Mouse (Mus musculus) neural tube, embryonic 13.5 days (tissue): Measurements from ENCODE around the gene Cdc42ep4. TPM values are rescaled to one million over a fixed set of nuclear protein-coding genes. Genes with fewer than 3 reads are reported as not detected.

Source experiments
- ATAC-seq: fragments of 200-750 bp; cut with Nextera tagmentation; 2 replicates; pipeline ENCODE4 v1.8.0; 2017; ENCODE audit warnings: low read depth, mild to moderate bottlenecking, moderate TSS enrichment, moderate library complexity
- H3K27ac ChIP-seq: fragments of 300-500 bp; sonication (generic); replicated peaks from 2 replicates; pipeline ENCODE4 v1.5.1; 2015; ENCODE audit warnings: moderate library complexity, mild to moderate bottlenecking, inconsistent platforms
- H3K27me3 ChIP-seq: fragments of 300-500 bp; sonication (generic); 2 replicates; pipeline ENCODE4 v1.6.1; 2015; ENCODE audit warnings: mild to moderate bottlenecking, inconsistent platforms
- H3K36me3 ChIP-seq: fragments of 300-500 bp; sonication (generic); 2 replicates; pipeline ENCODE4 v1.6.1; 2015; ENCODE audit warnings: mild to moderate bottlenecking, inconsistent platforms
- H3K4me1 ChIP-seq: fragments of 300-500 bp; sonication (generic); replicated peaks from 2 replicates; pipeline ENCODE4 v1.6.1; 2015; ENCODE audit warnings: inconsistent platforms
- H3K4me2 ChIP-seq: fragments of 300-500 bp; sonication (generic); 2 replicates; pipeline ENCODE4 v1.6.1; 2015; ENCODE audit warnings: inconsistent platforms, mild to moderate bottlenecking, moderate library complexity
- H3K4me3 ChIP-seq: fragments of 300-500 bp; sonication (generic); 2 replicates; pipeline ENCODE4 v1.5.1; 2015; ENCODE audit warnings: mild to moderate bottlenecking, inconsistent platforms
- H3K9ac ChIP-seq: fragments of 300-500 bp; sonication (generic); 2 replicates; pipeline ENCODE4 v1.6.1; 2015; ENCODE audit warnings: moderate library complexity, mild to moderate bottlenecking, inconsistent platforms
- H3K9me3 ChIP-seq: fragments of 300-500 bp; sonication (generic); 2 replicates; pipeline ENCODE4 v1.6.1; 2016; ENCODE audit warnings: inconsistent platforms
- WGBS: fragments of 180-500 bp; shearing (Covaris S2); methylation state at CpG from one replicate; pipeline ENCODE4 v1.1.7; 2015; 5-methylcytosine and 5-hydroxymethylcytosine counted together
- polyA plus RNA-seq: library from polyadenylated mRNA; unstranded; fragments of >200 nt; fragmentation: Nextera tagmentation; extraction: Ambion mirVana; gene quantifications from 2 replicates; pipeline ENCODE4 v1.2.1, GENCODE M21; 2015

Cdc42ep4 gene
- 54.6 and 58.9 TPM in 2 replicates for polyA plus RNA-seq

GRCm38 (mm10) chr11:113751484-113752084, at the start of gene Cdc42ep4:
Gene Cdc42ep4 (minus strand): TSS chr11:113751881.
- H3K9ac ChIP-seq: peak within 1 kb of the TSS; percentile 95
- no peaks in the 10 kb centered on the region for H3K27me3 ChIP-seq
- peak within 1 kb of the TSS; percentile 89 for H3K4me3 ChIP-seq
- under 1% methylated on average over 43 of the region's 44 CpGs for WGBS
- peaks cover 48% of the 10 kb centered on the region for H3K4me1 ChIP-seq
- peak within 1 kb of the TSS; percentile 63 for H3K4me2 ChIP-seq
- peak within 1 kb of the TSS; percentile 95 for H3K27ac ChIP-seq
- ATAC-seq: peak; percentile 86
- H3K36me3 ChIP-seq: no peaks in the 10 kb centered on the region
- H3K9me3 ChIP-seq: no peaks in the 10 kb centered on the region

- 96% methylated on average over 12 of the region's 12 CpGs for WGBS
- no peak for ATAC-seq
- peaks cover 36% of the 10 kb centered on the region for H3K4me1 ChIP-seq
- no peaks in the 10 kb centered on the region for H3K27me3 ChIP-seq
- H3K4me2 ChIP-seq: no peak overlapping the region
- H3K27ac ChIP-seq: no peak overlapping the region
- no peaks in the 10 kb centered on the region for H3K9me3 ChIP-seq
- no peak overlapping the region for H3K9ac ChIP-seq
- H3K36me3 ChIP-seq: 0 out of 2 replicates have a peak, but pooled peaks cover 3% of the 10 kb centered on the region
- H3K4me3 ChIP-seq: no peak overlapping the region
Measured at GRCm38 (mm10) chr11:113800026-113800425, 48.3 kb upstream of the Cdc42ep4 start.

DNA sequence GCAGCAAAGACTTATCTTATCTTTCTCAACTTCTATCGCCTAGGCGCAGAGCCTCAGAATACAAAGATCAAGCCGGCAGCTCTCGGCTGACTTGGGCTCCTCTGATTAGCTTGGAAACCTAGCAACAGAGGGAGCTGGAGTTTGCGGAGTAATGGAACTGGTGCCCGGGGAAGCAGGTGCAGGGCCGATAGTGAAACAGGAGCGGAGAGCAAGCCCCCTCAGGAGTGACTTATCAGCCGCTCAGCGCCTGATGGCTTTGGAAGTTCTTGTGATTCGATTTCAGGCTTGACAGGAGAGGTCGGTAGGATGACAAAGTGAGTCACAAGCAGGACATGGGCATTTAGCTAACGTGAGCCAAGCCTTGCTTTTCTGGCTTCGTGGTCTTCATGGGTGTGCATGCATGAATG, 47.4 kb upstream of the Cdc42ep4 start:
- H3K4me3 ChIP-seq: no peak overlapping the region
- no peak overlapping the region for H3K27ac ChIP-seq
- 45% methylated on average over 14 of the region's 14 CpGs for WGBS
- no peak for ATAC-seq
- H3K36me3 ChIP-seq: peaks cover 10% of the 10 kb centered on the region; the same call in 1 of the 2 replicates
- H3K27me3 ChIP-seq: no peaks in the 10 kb centered on the region
- no peak overlapping the region for H3K4me2 ChIP-seq
- peaks cover 36% of the 10 kb centered on the region for H3K4me1 ChIP-seq
- no peak overlapping the region for H3K9ac ChIP-seq
- no peaks in the 10 kb centered on the region for H3K9me3 ChIP-seq

GRCm38 (mm10) chr11:113798011-113798410, 46.3 kb upstream of the Cdc42ep4 start:
- H3K9me3 ChIP-seq: no peaks in the 10 kb centered on the region
- H3K27ac ChIP-seq: peak overlapping the region; percentile 38; the same call in 1 of the 2 replicates
- ATAC-seq: no peak
- H3K36me3 ChIP-seq: peaks cover 13% of the 10 kb centered on the region
- 68% methylated on average over 6 of the region's 6 CpGs for whole genome bisulfite sequencing
- peaks cover 36% of the 10 kb centered on the region for H3K4me1 ChIP-seq
- no peak overlapping the region for H3K4me2 ChIP-seq
- H3K9ac ChIP-seq: no peak overlapping the region
- no peak overlapping the region for H3K4me3 ChIP-seq
- no peaks in the 10 kb centered on the region for H3K27me3 ChIP-seq

GRCm38 (mm10) chr11:113797014-113797983, 45.6 kb upstream of the Cdc42ep4 start:
- Histone ChIP-seq H3K9ac (no peak overlapping the region), H3K4me3 (no peak overlapping the region), H3K4me1 (peaks cover 32% of the 10 kb centered on the region), H3K36me3 (peaks cover 18% of the 10 kb centered on the region), H3K27me3 (no peaks in the 10 kb centered on the region), H3K9me3 (no peaks in the 10 kb centered on the region), H3K27ac (peak overlapping the region; percentile 38), H3K4me2 (no peak overlapping the region)
- peak; percentile 38; the same call in 1 of the 2 replicates for ATAC-seq
- WGBS: 57% methylated on average over 19 of the region's 19 CpGs

DNA sequence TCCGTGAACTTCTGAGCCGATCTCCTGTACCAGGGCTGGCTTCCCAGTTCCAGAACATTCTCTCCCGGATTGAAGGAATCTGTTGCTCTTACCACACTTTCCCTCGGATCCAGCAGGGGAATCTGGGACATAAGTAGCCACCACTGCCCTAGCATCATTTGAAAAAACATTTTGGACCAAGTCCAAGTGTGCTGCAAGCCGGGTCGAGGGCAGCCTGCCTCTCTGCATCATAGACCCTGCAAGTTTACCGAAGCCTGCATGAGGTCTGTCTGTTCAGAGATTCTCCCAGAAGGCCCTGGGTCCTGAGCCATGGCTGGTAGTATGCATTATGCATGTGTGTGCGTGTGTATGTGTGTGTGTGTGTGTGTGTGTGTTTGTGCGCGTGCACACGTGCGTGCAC, 44.2 kb upstream of the Cdc42ep4 start:
- 78% methylated on average over 12 of the region's 12 CpGs for WGBS
- H3K27me3 ChIP-seq: no peaks in the 10 kb centered on the region
- H3K9ac ChIP-seq: no peak overlapping the region
- H3K9me3 ChIP-seq: no peaks in the 10 kb centered on the region
- H3K4me3 ChIP-seq: no peak overlapping the region
- no peak for ATAC-seq
- H3K4me1 ChIP-seq: peaks cover 43% of the 10 kb centered on the region
- H3K36me3 ChIP-seq: peaks cover 18% of the 10 kb centered on the region
- H3K4me2 ChIP-seq: no peak overlapping the region
- H3K27ac ChIP-seq: no peak overlapping the region

DNA sequence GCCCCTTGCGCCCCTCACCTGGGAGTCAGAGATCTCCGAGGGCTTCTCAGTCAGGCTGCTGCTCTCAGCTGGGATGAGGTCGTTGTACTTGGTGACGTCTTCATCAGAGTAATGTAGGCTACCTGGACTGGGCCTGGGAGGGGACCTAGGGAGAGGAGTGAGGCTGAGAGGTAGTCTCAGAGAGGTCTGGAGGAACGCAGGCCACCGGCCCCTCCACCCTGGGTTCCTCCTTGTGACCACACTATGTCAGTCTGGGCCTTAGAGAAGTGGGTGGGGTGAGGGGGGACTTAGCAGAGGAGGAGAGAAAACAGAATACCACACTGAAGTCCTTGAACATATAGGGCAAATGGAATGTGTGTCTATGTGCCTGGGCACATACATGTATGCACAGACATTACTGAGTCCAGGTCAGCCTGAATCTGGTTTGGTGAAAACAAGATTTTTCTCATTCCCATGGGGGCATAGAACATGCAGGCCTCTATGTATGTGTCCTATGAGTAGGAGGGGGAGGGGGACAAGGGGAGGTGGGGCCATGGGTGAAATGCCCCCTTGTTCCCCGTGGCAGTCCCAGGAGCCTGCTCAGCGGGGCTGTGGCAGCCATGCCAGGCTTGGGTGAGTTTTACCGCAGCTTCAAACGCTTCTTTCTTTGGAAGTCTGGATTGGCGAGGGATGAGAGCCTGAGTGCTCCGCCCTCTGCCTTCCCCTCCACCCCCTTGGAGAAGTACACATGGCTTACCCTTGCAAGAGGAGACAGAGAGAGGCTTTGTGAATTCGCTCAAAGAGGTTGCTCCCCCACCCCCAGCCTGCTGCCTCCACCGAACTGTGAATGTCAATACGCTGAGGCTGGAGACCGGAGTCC, 39.9 kb upstream of the Cdc42ep4 start:
- Histone ChIP-seq H3K4me3 (no peak overlapping the region), H3K9ac (no peak overlapping the region), H3K4me1 (peaks cover 45% of the 10 kb centered on the region), H3K9me3 (no peaks in the 10 kb centered on the region), H3K36me3 (peaks cover 15% of the 10 kb centered on the region), H3K27ac (peak overlapping the region; percentile 81), H3K27me3 (no peaks in the 10 kb centered on the region), H3K4me2 (no peak overlapping the region)
- 38% methylated on average over 16 of the region's 16 CpGs for WGBS
- peak; percentile 84 for ATAC-seq

DNA sequence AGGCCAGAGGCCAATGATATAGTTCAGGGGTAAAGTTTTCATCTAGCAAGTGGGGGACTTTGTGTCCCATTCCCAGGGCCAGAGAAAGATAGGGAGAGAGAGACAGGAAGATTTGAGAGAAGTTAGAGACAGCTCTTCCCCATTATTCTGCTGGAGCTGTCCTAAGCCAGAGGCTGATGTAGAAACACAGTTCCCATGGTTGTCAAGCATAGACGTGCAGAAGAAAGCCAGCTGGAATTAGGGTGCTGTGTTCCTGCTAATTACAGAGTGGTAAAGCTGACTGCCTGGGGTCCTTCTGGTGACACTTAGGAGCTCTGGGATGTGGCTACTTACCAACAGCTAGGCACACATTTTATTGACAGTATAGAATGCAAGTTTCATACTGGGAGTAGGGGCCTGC, 37.4 kb upstream of the Cdc42ep4 start:
- Histone ChIP-seq H3K4me3 (no peak overlapping the region), H3K27ac (peak overlapping the region; percentile 23; the same call in 1 of the 2 replicates), H3K4me2 (no peak overlapping the region), H3K9ac (no peak overlapping the region), H3K27me3 (no peaks in the 10 kb centered on the region), H3K9me3 (no peaks in the 10 kb centered on the region), H3K36me3 (peaks cover 8% of the 10 kb centered on the region), H3K4me1 (peaks cover 70% of the 10 kb centered on the region)
- 28% methylated on average over 1 of the region's 1 CpGs for WGBS
- ATAC-seq: no peak

DNA sequence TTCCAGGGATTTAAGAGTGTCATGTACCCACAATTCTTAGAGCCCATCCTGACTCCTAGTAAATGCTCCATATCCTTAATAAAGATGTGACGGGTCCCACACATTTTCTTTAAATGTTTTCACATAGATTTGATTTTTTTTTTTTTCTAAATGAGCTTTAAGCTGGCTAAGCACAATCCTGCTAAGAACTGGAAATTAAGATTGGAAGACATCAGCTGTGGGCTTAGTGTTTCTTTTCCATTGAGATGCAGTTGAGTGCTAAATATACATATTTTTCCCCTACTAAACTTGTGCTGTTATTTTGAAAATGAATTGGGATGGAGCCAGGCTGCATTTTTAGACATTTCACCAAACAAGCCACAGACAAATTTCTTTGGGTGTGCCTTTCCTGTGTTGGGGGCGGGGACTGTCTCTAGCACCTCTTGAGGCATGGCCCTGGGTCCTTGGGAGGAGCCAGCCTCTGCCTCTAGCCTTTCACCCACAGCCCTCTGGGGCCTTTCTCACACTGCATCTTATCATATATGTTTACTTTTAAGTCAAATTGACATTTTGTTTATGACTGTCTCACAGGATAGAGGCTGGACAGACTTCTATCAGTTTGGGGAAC, 36.6 kb upstream of the Cdc42ep4 start:
- Histone ChIP-seq H3K4me2 (no peak overlapping the region), H3K27ac (0 out of 2 replicates have a peak overlapping the region, but pooled peaks have one; percentile 23), H3K9me3 (no peaks in the 10 kb centered on the region), H3K27me3 (no peaks in the 10 kb centered on the region), H3K36me3 (peaks cover 8% of the 10 kb centered on the region), H3K4me1 (peaks cover 72% of the 10 kb centered on the region), H3K9ac (no peak overlapping the region), H3K4me3 (no peak overlapping the region)
- no peak for ATAC-seq
- WGBS: 83% methylated on average over 2 of the region's 2 CpGs

- ATAC-seq: no peak
- H3K36me3 ChIP-seq: peaks cover 1% of the 10 kb centered on the region; the same call in 1 of the 2 replicates
- H3K27ac ChIP-seq: peak overlapping the region; percentile 97
Measured at GRCm38 (mm10) chr11:113787432-113788182, 35.9 kb upstream of the Cdc42ep4 start.

DNA sequence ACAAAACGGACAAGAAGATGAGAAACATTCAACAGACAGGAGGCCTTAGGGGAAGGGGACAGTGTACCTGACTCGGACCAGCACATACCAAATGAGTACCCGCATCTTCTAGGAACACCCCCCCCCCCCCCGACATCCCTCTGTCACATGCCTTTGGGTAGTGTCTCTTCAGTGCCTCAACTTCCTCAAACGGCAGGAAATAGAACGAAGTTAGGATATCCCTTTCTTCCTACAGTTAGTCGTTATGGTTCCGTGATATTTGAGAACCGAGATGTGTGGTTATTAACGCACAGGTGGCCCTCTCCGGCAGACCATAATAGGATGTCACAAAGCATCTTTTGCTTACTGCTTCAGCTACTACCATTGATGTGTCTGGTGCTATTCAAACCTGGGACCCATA, 35.3 kb upstream of the Cdc42ep4 start:
- Histone ChIP-seq H3K4me1 (peaks cover 73% of the 10 kb centered on the region), H3K4me2 (peak overlapping the region; percentile 53), H3K9ac (no peak overlapping the region), H3K4me3 (no peak overlapping the region), H3K9me3 (no peaks in the 10 kb centered on the region), H3K27ac (peak overlapping the region; percentile 97), H3K36me3 (no peaks in the 10 kb centered on the region), H3K27me3 (no peaks in the 10 kb centered on the region)
- no peak for ATAC-seq
- WGBS: 77% methylated on average over 11 of the region's 11 CpGs

More at GRCm38 (mm10) chr11:113787432-113788182, 35.9 kb upstream of the Cdc42ep4 start:
- Histone ChIP-seq H3K4me3 (no peak overlapping the region), H3K27me3 (no peaks in the 10 kb centered on the region), H3K9ac (no peak overlapping the region), H3K4me2 (peak overlapping the region; percentile 53; the same call in 1 of the 2 replicates), H3K4me1 (peaks cover 72% of the 10 kb centered on the region), H3K9me3 (no peaks in the 10 kb centered on the region)
- 65% methylated on average over 13 of the region's 13 CpGs for WGBS
